Mouse (Mus musculus) kidney, adult 2 months (tissue): Measurements from ENCODE around the gene Rnpepl1.

Experiments used
- CTCF ChIP-seq: fragments of 200-500 bp; conservative IDR thresholded peaks from 2 replicates; pipeline ENCODE4 v1.5.1; 2011; ENCODE audit warnings: low read depth, mild to moderate bottlenecking, control low read depth, low read length, moderate library complexity, mixed read lengths; ENCODE audit not compliant: insufficient read depth, insufficient read length
- POLR2A ChIP-seq: fragments of 200-500 bp; IDR thresholded peaks from one replicate; pipeline ENCODE4 v1.6.1; 2011; ENCODE audit warnings: low read depth, low read length, control low read depth

DNA sequence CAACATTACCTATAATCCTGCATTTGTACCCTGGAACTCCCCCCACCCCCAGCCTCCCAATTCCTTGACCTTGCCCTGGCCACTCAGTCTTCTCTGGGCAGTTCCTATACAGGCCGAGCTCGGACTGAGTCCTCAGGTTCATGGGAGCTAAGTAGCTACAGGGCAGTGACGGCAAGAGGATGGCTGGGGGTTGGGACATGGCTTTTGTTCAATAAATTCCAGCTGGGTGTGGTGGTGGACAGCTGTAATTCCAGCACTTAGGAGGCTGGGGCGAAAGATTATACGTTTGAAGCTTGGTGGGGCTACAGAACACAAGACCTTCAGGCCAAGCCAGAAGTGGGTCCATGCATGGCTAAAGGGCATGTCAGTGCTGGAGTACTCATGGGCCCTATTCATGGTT, 30.5 kb upstream of the Rnpepl1 start:
- TF ChIP-seq CTCF (no peak), POLR2A (no peak)
